Mouse (Mus musculus) CH12.LX (cell line): ENCODE measurements around the gene Pxdc1.

ENCODE experiments used
- EP300 ChIP-seq: IDR thresholded peaks from 2 replicates; pipeline ENCODE4 v1.6.1; 2011; ENCODE audit warnings: low read length, improper control_type of control experiment
- MAX ChIP-seq: IDR thresholded peaks from 2 replicates; pipeline ENCODE4 v1.6.1; 2011; ENCODE audit warnings: low read length, improper control_type of control experiment
- MAZ ChIP-seq: IDR thresholded peaks from 2 replicates; pipeline ENCODE4 v1.6.1; 2012; ENCODE audit warnings: low read depth, mild to moderate bottlenecking, inconsistent platforms, low read length, improper control_type of control experiment, moderate library complexity
- NRF1 ChIP-seq: IDR thresholded peaks from 2 replicates; pipeline ENCODE4 v1.6.1; 2014; ENCODE audit warnings: low read depth, mild to moderate bottlenecking, inconsistent platforms, low read length, improper control_type of control experiment, moderate library complexity
- POLR2A ChIP-seq: IDR thresholded peaks from 2 replicates; pipeline ENCODE4 v1.6.1; 2011; ENCODE audit warnings: low read depth, mild to moderate bottlenecking, improper control_type of control experiment, low read length
- TCF12 ChIP-seq: IDR thresholded peaks from 2 replicates; pipeline ENCODE4 v1.6.1; 2014; ENCODE audit warnings: low read depth, mild to moderate bottlenecking, inconsistent platforms, low read length, improper control_type of control experiment
- USF2 ChIP-seq: conservative IDR thresholded peaks from 2 replicates; pipeline ENCODE4 v1.6.1; 2011; ENCODE audit warnings: low read depth, low read length, improper control_type of control experiment
- ZKSCAN1 ChIP-seq: IDR thresholded peaks from 2 replicates; pipeline ENCODE4 v1.6.1; 2012; ENCODE audit warnings: low read depth, inconsistent platforms, low read length, improper control_type of control experiment, borderline replicate concordance

DNA sequence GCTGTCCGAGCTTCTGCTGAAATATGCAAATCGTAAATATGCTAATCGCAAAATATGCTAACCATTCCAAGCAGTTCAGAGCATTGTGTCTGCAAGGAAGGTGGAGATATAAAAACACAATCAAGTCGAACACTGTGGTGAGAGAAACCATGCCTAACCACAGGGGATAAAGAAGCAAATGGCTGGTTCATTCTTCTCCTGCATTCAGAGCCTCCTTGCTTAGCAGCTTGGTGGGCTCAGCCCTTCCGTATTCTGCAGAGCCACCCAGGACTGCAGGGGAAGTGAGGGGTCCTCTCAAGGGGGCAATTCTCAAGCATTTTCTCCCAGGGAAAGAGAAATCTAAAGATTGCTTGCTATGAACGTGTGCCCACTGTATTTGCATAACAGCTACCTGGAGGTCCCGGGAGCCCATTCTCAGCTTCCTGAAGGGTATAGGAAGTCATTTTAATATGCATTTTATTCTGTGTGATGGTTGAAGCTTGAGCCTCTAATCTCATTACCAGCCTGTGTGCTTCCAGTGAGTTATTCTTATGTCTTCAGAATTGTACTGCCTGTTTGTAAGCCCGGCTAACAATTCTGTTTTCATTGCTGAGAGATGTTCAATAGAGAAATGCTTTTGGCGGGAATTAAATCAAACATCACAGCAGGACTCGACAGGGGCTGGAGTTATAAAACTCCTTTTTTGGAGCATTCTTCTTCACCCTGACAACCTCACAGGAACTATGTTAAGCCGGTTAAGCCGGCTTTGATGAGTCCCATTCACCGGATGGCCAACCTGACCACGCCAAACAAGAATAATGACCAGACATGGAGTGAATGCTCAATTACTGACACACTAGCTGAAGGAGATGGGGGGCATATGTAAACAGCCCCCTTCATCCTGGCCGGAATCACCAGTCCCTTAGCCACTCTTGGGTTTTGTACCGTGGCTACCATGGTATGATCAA lies 16.9 kb upstream of the Pxdc1 start:
- no peak for TF ChIP-seq NRF1
- no peak for TF ChIP-seq MAZ
- no peak for TF ChIP-seq POLR2A
- no peak for TF ChIP-seq USF2
- no peak for TF ChIP-seq MAX
- TF ChIP-seq TCF12, result no peak
- no peak for TF ChIP-seq ZKSCAN1
- TF ChIP-seq EP300, result no peak
